Mouse (Mus musculus): ENCODE measurements around the gene Zfp410. TPM values are rescaled to one million over a fixed set of nuclear protein-coding genes. Genes with fewer than 3 reads are reported as not detected.

Gene Zfp410
- polyA plus RNA-seq, 1 experiment from 2014 or later = 120 TPM

Other genes starting within 250 kb of the Zfp410 start
- not detected in 2 replicates for gene Acot5, start 247.5 kb upstream of the Zfp410 start, polyA plus RNA-seq (2016; fragmentation: Nextera tagmentation; extraction: Ambion mirVana)
- 0.69 and 0.98 TPM in 2 replicates for gene Acot6, start 216.2 kb upstream of the Zfp410 start, polyA plus RNA-seq (2016; fragmentation: Nextera tagmentation; extraction: Ambion mirVana)
- 4.2 and 4.8 TPM in 2 replicates for gene Dnal1, start 202.5 kb upstream of the Zfp410 start, polyA plus RNA-seq (2016; fragmentation: Nextera tagmentation; extraction: Ambion mirVana)
- gene Pnma1, start 168.4 kb upstream of the Zfp410 start, polyA plus RNA-seq (2016; fragmentation: Nextera tagmentation; extraction: Ambion mirVana) = 1.3 and 1.8 TPM in 2 replicates
- 7.0 and 8.7 TPM in 2 replicates for gene Elmsan1, start 98.0 kb upstream of the Zfp410 start, polyA plus RNA-seq (2016; fragmentation: Nextera tagmentation; extraction: Ambion mirVana)
- 17.7 and 18.2 TPM in 2 replicates for gene Ptgr2, start 31.6 kb upstream of the Zfp410 start, polyA plus RNA-seq (2016; fragmentation: Nextera tagmentation; extraction: Ambion mirVana)
- 46.8 and 49.2 TPM in 2 replicates for gene Coq6, start 44.8 kb downstream of the Zfp410 start, polyA plus RNA-seq (2016; fragmentation: Nextera tagmentation; extraction: Ambion mirVana)
- 4.7 and 5.6 TPM in 2 replicates for gene Fam161b, start 45.0 kb downstream of the Zfp410 start, polyA plus RNA-seq (2016; fragmentation: Nextera tagmentation; extraction: Ambion mirVana)
- gene Entpd5, start 92.2 kb downstream of the Zfp410 start, polyA plus RNA-seq (2016; fragmentation: Nextera tagmentation; extraction: Ambion mirVana) = 9.9 and 10.3 TPM in 2 replicates
- 0.92 and 0.98 TPM in 2 replicates for gene Bbof1, start 92.2 kb downstream of the Zfp410 start, polyA plus RNA-seq (2016; fragmentation: Nextera tagmentation; extraction: Ambion mirVana)
- gene Rnf113a2, start 100.3 kb downstream of the Zfp410 start, polyA plus RNA-seq (2016; fragmentation: Nextera tagmentation; extraction: Ambion mirVana) = 23.9 and 25.6 TPM in 2 replicates
- gene Aldh6a1, start 134.2 kb downstream of the Zfp410 start, polyA plus RNA-seq (2016; fragmentation: Nextera tagmentation; extraction: Ambion mirVana) = 15.0 and 16.2 TPM in 2 replicates
- 31.1 and 33.5 TPM in 2 replicates for gene Lin52, start 134.6 kb downstream of the Zfp410 start, polyA plus RNA-seq (2016; fragmentation: Nextera tagmentation; extraction: Ambion mirVana)

All from forebrain, embryonic 10.5 days (tissue).